Mouse (Mus musculus) neural tube, embryonic 11.5 days (tissue): ENCODE data around the gene Slc8a2. TPM values are rescaled to one million over a fixed set of nuclear protein-coding genes. Genes with fewer than 3 reads are reported as not detected.

ENCODE experiments used
- ATAC-seq: fragments of 200-750 bp; cut with Nextera tagmentation; 2 replicates; pipeline ENCODE4 v1.8.0; 2017; ENCODE audit warnings: moderate number of reproducible peaks, mild to moderate bottlenecking, moderate TSS enrichment, moderate library complexity; ENCODE audit not compliant: insufficient read depth, low FRiP score, low TSS enrichment
- DNase-seq: peaks from one replicate; pipeline ENCODE4 v3.0.0-alpha.2; 2015; ENCODE audit warnings: low spot score
- H3K27ac ChIP-seq: fragments of 300-500 bp; sonication (generic); 2 replicates; pipeline ENCODE4 v1.5.1; 2014; ENCODE audit warnings: low read depth, mild to moderate bottlenecking, low read length
- H3K27me3 ChIP-seq: fragments of 300-500 bp; sonication (generic); 2 replicates; pipeline ENCODE4 v1.6.1; 2014; ENCODE audit warnings: mild to moderate bottlenecking, low read length, mixed read lengths; ENCODE audit not compliant: control insufficient read depth, insufficient read depth
- H3K36me3 ChIP-seq: fragments of 300-500 bp; sonication (generic); 2 replicates; pipeline ENCODE4 v1.6.1; 2014; ENCODE audit warnings: mild to moderate bottlenecking, low read length, moderate library complexity, mixed read lengths; ENCODE audit not compliant: control insufficient read depth, insufficient read depth
- H3K4me1 ChIP-seq: fragments of 300-500 bp; sonication (generic); 2 replicates; pipeline ENCODE4 v1.6.1; 2014; ENCODE audit warnings: low read length, mixed read lengths; ENCODE audit not compliant: control insufficient read depth, insufficient read depth
- H3K4me2 ChIP-seq: fragments of 300-500 bp; sonication (generic); 2 replicates; pipeline ENCODE4 v1.6.1; 2014; ENCODE audit warnings: low read depth, mild to moderate bottlenecking, moderate library complexity
- H3K4me3 ChIP-seq: fragments of 300-500 bp; sonication (generic); 2 replicates; pipeline ENCODE4 v1.5.1; 2014; ENCODE audit warnings: low read depth, low read length
- H3K9ac ChIP-seq: fragments of 300-500 bp; sonication (generic); 2 replicates; pipeline ENCODE4 v1.6.1; 2014; ENCODE audit warnings: mild to moderate bottlenecking, low read length
- H3K9me3 ChIP-seq: fragments of 300-500 bp; sonication (generic); 2 replicates; pipeline ENCODE4 v1.6.1; 2016; ENCODE audit warnings: low read length; ENCODE audit not compliant: control insufficient read depth
- WGBS: fragments of 180-500 bp; shearing (Covaris S2); extraction: QIAGEN DNeasy Blood & Tissue Kit; methylation state at CpG from one replicate; pipeline ENCODE4 v1.1.7; 2014; 5-methylcytosine and 5-hydroxymethylcytosine counted together
- polyA plus RNA-seq: library from polyadenylated mRNA; unstranded; fragments of >200 nt; fragmentation: Nextera tagmentation; extraction: Ambion mirVana; gene quantifications from 2 replicates; pipeline ENCODE4 v1.2.1, GENCODE M21; 2014

Slc8a2 gene
- polyA plus RNA-seq: 0.95 and 1.0 TPM in 2 replicates

DNA sequence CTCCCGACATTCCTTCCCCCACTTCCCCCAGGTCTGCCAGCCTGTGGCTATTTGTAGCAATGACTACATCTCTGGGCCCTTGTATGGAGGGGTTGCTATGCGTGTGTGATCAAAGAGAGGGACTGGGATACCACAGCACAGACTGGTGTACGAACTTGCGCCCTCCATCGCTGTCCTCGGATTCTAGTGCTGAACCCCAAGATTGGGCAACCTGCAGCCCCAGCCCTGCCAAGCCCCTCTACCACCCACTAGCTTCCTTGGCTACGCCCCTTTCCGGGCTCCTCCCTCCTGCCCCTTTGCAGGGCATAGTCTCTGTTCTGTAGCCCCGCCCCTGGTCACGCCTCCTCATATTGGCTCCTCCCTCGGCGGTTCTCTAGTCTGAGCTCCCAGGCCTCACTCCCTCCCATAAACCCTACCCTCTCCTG, at the start of gene Slc8a2:
TSS of gene Slc8a2 (plus strand) at position 406 of the 425 bp plus-strand sequence.
- Histone ChIP-seq H3K27ac (peak within 1 kb of the TSS; percentile 70), H3K27me3 (0 out of 2 replicates have a peak, but pooled peaks cover 2% of the 10 kb centered on the region), H3K4me2 (peak within 1 kb of the TSS; percentile 82), H3K9me3 (no peaks in the 10 kb centered on the region), H3K4me3 (peak within 1 kb of the TSS; percentile 64), H3K9ac (peak within 1 kb of the TSS; percentile 70), H3K36me3 (no peaks in the 10 kb centered on the region), H3K4me1 (peaks cover 35% of the 10 kb centered on the region)
- ATAC-seq: peak; percentile 78
- 1% methylated on average over 12 of the region's 12 CpGs for WGBS
- peak; percentile 88 for DNase-seq

DNA sequence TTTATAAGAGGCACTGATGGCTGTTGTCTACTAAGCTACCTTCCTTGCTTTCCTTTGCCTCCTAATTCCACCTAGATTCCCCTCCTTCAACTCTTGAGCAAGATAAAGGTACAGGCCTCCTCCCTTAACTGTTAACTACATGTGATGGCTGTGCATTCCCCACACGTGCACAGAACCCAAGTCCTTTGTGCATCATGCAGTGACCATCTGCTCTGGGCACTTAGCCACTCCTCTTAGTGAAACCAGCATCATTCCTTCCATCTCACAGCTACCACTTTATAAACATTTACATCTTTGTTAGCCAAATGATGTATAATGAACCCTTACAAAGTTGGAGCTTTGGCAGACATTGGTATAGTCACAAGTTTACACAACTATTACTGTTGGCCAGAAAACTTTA, 49.7 kb upstream of the Slc8a2 start:
- no peak overlapping the region for H3K9ac ChIP-seq
- H3K27me3 ChIP-seq: no peaks in the 10 kb centered on the region
- H3K27ac ChIP-seq: no peak overlapping the region
- H3K9me3 ChIP-seq: no peaks in the 10 kb centered on the region
- no peaks in the 10 kb centered on the region for H3K4me1 ChIP-seq
- ATAC-seq (no peak), DNase-seq (no peak)
- no peak overlapping the region for H3K4me2 ChIP-seq
- H3K36me3 ChIP-seq: no peaks in the 10 kb centered on the region
- no peak overlapping the region for H3K4me3 ChIP-seq
- 82% methylated on average over 1 of the region's 1 CpGs for WGBS

DNA sequence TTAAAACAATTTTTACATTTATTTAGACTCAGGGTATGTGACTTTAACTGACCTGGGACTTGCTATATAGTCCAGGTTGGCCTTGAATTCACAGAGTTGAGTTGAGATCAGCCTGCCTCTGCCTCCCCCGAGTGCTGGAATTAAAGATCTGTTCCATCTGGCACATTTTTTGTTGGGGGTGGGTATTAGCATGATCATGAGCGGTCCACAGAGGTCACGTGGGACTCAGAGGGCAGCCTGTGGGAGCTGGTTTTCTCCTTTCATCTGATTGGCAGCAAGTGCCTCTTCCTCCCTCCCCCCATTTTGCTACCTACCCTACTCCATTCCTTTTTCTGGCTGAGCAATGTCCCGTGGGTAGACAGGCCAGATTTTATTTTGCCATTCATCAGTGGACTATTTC, 49.0 kb upstream of the Slc8a2 start:
- H3K9me3 ChIP-seq: no peaks in the 10 kb centered on the region
- H3K4me2 ChIP-seq: no peak overlapping the region
- no peak overlapping the region for H3K4me3 ChIP-seq
- H3K27ac ChIP-seq: no peak overlapping the region
- H3K36me3 ChIP-seq: no peaks in the 10 kb centered on the region
- 74% methylated on average over 4 of the region's 4 CpGs for WGBS
- ATAC-seq (no peak), DNase-seq (no peak)
- no peak overlapping the region for H3K9ac ChIP-seq
- H3K4me1 ChIP-seq: no peaks in the 10 kb centered on the region
- H3K27me3 ChIP-seq: no peaks in the 10 kb centered on the region

DNA sequence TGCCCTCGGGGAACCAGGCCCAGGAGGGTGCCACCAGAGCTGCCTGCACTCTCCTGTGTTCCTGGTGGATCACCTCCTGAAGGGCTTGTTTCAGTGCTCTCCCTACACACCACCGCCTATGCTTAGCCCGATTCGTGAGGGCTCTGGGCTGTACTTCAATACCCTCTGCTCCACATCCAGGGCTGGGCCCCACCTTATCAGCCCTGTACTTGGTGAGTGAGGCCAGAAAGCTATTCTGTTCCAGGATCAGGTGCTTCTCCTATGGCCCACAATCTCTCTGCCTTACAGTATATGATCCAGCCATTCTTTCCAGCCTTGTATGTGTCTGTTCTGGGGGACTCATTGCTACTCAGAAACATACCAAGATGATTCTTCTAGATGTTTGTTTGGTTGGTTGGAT, 46.3 kb upstream of the Slc8a2 start:
- Histone ChIP-seq H3K4me1 (no peaks in the 10 kb centered on the region), H3K36me3 (no peaks in the 10 kb centered on the region), H3K4me2 (no peak overlapping the region), H3K27ac (no peak overlapping the region), H3K27me3 (no peaks in the 10 kb centered on the region), H3K9me3 (no peaks in the 10 kb centered on the region), H3K9ac (no peak overlapping the region), H3K4me3 (no peak overlapping the region)
- ATAC-seq (no peak), DNase-seq (no peak)
- WGBS: 62% methylated on average over 4 of the region's 4 CpGs

DNA sequence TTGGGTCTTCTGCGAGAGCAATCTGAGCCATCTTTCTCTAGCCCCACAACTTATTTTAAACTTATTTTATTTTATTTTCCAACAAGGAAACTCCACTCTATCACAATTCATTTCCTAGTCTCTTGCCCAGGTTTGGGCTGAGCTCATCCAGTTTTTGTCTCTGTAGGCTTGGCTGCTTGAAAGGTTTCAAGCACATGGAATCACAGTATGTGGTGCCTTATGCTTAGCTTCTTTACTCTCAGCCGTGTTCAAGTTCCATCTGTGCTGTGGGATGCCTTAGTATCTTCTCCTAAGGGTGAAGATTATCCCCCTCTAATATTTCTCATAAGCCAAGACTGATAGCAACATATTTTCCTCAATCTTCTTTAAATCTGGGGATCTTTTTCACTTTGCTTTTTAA, 42.0 kb upstream of the Slc8a2 start:
- no peak overlapping the region for H3K27ac ChIP-seq
- no peak overlapping the region for H3K4me3 ChIP-seq
- no peaks in the 10 kb centered on the region for H3K36me3 ChIP-seq
- no peaks in the 10 kb centered on the region for H3K9me3 ChIP-seq
- no peak for DNase-seq
- ATAC-seq: no peak
- WGBS: 79% methylated on average over 2 of the region's 2 CpGs
- no peak overlapping the region for H3K9ac ChIP-seq
- no peaks in the 10 kb centered on the region for H3K27me3 ChIP-seq
- H3K4me1 ChIP-seq: no peaks in the 10 kb centered on the region
- no peak overlapping the region for H3K4me2 ChIP-seq

DNA sequence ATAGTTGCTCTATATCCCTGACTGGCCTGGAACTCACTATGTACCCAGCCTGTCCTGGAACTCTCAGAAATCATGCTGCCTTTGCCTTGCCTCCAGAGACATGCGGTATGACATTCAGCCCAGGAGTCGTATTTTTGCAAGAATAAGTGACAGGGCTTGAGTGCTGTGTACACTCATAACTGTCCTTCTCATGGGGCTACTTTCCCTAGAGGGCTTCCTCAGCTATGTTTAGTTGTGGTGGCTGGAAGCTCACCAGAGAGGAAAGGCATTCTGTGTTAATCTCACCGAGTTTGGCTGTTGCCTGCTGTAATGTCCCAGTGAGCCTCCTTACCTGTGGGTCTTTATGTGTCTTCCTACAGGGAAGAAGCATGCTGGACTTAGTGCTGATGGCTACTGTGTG, 35.0 kb upstream of the Slc8a2 start:
- Histone ChIP-seq H3K4me3 (no peak overlapping the region), H3K9ac (no peak overlapping the region), H3K4me2 (no peak overlapping the region), H3K27me3 (no peaks in the 10 kb centered on the region), H3K4me1 (peaks cover 7% of the 10 kb centered on the region), H3K9me3 (no peaks in the 10 kb centered on the region), H3K36me3 (no peaks in the 10 kb centered on the region), H3K27ac (no peak overlapping the region)
- DNase-seq (no peak), ATAC-seq (no peak)
- 76% methylated on average over 3 of the region's 3 CpGs for WGBS

DNA sequence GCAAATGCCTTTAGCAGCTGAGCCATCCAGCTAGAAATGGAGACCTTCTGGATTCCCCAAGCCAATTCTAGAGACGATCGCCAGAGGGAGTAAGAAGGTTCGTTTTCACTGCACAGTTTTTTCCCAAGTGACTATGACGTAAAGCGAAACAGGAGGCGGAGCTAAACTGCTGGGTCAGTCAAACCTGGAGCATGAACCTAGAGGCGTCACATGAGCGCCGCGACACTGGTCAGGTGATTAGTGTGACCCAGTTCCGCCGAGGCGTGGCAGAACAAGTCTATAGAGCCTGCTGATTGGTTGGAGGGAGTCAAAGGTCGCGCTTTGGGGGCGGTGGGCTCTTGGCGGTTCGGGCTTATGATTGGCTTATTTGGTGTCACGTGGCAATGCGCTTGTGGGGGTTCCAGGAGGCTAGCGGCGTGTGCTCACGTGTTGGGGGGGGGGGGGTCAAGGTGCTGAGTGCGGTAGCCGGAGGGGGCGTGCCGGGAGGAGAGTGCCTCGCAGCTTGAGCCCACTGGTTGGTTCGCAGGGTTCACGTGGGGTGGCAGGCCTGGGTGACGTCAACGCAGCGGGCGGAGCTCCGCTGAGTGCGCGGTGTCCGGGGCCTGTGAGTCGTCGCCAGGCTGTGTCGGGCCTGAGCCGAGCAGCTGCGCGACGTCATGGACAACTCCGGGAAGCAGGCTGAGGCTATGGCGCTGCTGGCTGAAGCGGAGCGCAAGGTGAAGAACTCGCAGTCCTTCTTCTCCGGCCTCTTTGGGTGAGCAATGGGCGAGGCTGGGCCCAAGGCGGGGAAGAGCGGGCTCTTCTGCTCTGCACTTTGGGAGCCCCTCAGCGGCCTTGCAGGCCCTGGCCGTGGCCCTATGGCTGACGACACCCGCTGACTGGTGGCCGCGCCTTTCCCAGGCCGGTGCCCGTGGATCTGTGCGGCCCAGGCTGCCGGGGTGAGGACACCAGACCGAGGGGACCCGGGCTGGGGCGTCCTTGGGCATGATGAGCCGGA, 31.3 kb upstream of the Slc8a2 start, which contains the start of gene Napa:
TSS of gene Napa (plus strand) at position 438 of the 997 bp plus-strand sequence.
- Histone ChIP-seq H3K9ac (peak within 1 kb of the TSS; percentile 94), H3K27ac (peak within 1 kb of the TSS; percentile 84), H3K4me2 (peak within 1 kb of the TSS; percentile 97), H3K27me3 (no peaks in the 10 kb centered on the region), H3K36me3 (no peaks in the 10 kb centered on the region; the same call in 1 of the 2 replicates), H3K9me3 (no peaks in the 10 kb centered on the region), H3K4me1 (peaks cover 8% of the 10 kb centered on the region), H3K4me3 (peak within 1 kb of the TSS; percentile 99)
- WGBS: under 1% methylated on average over 68 of the region's 68 CpGs
- ATAC-seq: peak; percentile 99
- DNase-seq: peak; percentile 99

DNA sequence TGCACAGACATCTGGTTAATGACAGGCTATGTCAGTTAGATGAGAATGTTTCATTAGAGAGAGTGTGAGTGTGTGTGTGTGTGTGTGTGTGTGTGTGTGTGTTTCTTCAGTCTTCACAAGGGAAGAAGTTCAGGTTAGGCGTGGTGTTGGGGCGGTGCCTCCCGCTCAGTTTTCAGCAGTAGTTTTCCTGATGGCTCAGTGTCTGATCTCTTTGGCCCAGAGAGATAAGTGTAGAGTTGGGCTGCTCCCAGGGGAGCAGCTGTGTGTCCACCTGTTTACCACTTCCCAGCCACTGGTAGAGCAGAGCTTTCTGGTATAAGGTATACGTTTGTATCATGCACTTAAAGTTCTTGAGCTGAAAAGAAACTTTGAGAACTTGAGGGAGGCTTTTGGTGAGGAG, 29.7 kb upstream of the Slc8a2 start:
- Histone ChIP-seq H3K9me3 (no peaks in the 10 kb centered on the region), H3K4me3 (no peak overlapping the region), H3K4me1 (peaks cover 8% of the 10 kb centered on the region), H3K27me3 (no peaks in the 10 kb centered on the region), H3K4me2 (peak overlapping the region; percentile 97), H3K9ac (peak overlapping the region; percentile 26), H3K36me3 (peaks cover 5% of the 10 kb centered on the region; the same call in 1 of the 2 replicates), H3K27ac (no peak overlapping the region)
- 87% methylated on average over 4 of the region's 4 CpGs for WGBS
- ATAC-seq: no peak
- DNase-seq: no peak
